Mouse (Mus musculus) left cerebral cortex, adult 2 months (tissue): ENCODE measurements around the gene Ttll11. TPM values are rescaled to one million over a fixed set of nuclear protein-coding genes. Genes with fewer than 3 reads are reported as not detected.

ENCODE experiments used
- DNase-seq, 2 experiments: peaks; one replicate each; pipeline ENCODE4 v3.0.0; 2021 to 2022; ENCODE audit warnings: low spot score in 2 of 2, mixed read lengths in 1 of 2; ENCODE audit errors: extremely low spot score in 1 of 2
- H3K27ac ChIP-seq: fragments of 200-600 bp; 2 replicates; pipeline ENCODE4 v1.8.1; 2022
- H3K4me3 ChIP-seq: fragments of 200-600 bp; 2 replicates; pipeline ENCODE4 v1.8.1; 2022
- CTCF ChIP-seq: fragments of 200-600 bp; IDR thresholded peaks from 2 replicates; pipeline ENCODE4 v1.8.1; 2022; ENCODE audit warnings: antibody characterized with exemption, mild to moderate bottlenecking, moderate library complexity
- intact Hi-C: fragments of 180-260 bp; cut with DNase I; formaldehyde crosslinking; loops from one replicate; pipeline ENCODE4 v1.15.1; 2025
- total RNA-seq, 2 experiments: library from RNA; stranded (reverse); gene quantifications; 2 replicates each; pipeline ENCODE4 v1.2.3; 2021

The Ttll11 gene
- total RNA-seq, 2 experiments from 2014 or later = 40.2 to 42.2 TPM

- TF ChIP-seq CTCF = no peak
- Histone ChIP-seq H3K27ac (no peak overlapping the region), H3K4me3 (no peak overlapping the region)
- no peak for DNase-seq
- intact Hi-C loops = no loop called here
Measured at GRCm38 (mm10) chr2:35843896-35844690, 135.6 kb downstream of the Ttll11 start.

DNA sequence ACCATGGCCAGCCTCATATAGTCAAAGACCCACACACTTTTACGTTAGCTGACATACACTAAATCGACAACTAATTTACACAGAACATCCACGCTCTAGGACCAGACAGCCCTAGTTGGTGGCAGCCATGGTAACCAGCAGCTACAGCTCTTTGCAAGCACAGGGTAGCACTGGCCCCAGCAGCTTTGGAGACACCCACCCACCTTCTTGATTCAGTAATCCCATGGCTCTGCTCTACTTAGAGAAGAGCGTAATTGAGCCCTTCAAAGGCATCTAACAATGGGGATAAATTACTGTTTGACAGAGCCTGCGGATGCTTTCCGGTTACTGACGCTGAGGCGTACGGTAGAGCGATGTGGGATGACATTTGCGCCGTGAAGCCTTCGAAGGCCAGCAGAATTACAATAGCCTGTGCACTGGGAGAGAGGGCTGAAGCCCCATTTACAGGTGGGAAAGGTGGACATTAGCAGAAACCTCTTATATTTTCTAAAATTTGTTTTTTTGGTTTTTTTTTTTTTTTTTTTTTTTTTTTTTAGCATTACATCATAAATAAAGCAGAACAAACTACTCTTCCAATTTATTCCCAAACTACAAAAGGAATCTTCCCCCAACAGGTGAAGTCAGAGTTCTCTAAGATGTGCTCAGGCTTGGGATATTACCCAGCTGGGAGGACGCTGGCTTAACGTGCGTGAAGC, 136.8 kb downstream of the Ttll11 start:
- H3K27ac ChIP-seq = peak overlapping the region; percentile 28; the same call in 1 of the 2 replicates
- no peak overlapping the region for H3K4me3 ChIP-seq
- no peak for TF ChIP-seq CTCF
- intact Hi-C loops = no loop called here
- DNase-seq = peak; percentile 32 to 37

DNA sequence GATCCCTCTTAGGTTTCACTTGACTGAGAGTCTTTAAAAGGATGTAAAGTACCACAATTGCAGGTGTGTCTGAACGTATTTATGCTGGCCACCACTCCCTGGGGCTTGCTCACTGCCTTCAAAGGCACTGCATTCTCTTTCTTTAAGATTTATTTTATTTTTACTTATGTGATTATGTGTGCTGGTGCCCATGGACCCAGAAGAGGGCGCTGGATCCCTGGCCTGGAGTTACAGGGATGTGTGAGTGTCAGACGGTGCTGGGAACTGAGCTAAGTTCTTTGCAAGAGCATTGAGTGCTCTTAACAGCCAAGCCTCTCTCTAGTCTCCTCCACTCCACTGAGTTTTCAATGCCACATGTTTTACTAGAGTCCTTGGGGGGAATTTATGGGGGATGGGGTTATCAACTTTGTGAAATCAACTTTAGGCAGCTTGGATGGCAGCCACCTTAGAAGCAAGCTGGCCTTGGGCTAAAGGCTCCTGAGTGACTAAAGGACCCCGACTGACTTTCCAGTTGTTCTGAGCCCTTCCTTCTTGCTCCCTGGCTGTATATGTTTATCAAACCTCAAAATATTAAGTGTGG, 137.8 kb downstream of the Ttll11 start:
- H3K4me3 ChIP-seq = no peak overlapping the region
- intact Hi-C loops = no loop called here
- TF ChIP-seq CTCF = no peak; the same call in 1 of the 2 replicates
- DNase-seq = no peak
- H3K27ac ChIP-seq = no peak overlapping the region

DNA sequence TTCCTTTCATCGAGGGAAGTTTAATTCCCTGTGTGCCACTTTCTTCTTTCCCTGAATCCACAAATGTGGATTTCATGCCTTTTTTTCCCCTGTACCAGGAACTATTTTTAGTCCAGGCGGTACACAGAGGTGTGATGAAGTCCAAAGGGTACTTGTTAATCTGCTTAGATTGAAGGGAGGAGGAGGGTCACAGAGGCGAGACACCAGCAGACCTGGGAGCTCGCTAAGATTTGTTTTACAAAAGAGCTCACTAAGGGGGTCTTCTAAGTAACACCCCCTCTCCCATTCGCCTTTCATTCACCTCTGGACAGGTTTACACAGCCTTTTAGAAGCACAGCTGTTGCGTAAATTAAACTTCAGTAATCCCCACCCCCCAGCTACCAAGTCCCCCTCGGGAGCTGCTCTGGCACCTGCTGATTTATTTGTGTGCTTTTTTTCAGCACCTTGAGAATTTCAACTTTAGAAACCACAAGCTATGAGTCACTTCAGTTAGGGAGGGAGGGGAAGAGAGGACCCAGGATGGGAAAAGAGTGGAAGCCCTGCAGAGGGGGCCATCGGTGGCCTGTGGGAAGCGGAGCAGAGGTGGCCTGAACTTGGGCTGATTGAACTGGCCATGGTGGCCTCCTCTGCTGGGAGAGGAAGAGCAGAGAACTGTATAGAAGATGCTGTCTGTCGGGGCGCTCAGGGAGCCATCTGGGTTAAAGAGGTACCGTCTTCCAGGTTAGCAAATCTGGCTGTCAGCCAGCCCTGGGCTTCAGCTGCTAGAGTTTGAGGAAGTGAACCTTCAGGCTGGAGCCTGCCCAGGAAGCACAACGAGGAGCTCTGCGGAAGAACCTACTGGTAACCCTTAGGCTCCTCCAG, 138.5 kb downstream of the Ttll11 start:
- Histone ChIP-seq H3K4me3 (no peak overlapping the region), H3K27ac (no peak overlapping the region)
- no peak for DNase-seq
- intact Hi-C loops = no loop called here
- TF ChIP-seq CTCF = no peak

DNA sequence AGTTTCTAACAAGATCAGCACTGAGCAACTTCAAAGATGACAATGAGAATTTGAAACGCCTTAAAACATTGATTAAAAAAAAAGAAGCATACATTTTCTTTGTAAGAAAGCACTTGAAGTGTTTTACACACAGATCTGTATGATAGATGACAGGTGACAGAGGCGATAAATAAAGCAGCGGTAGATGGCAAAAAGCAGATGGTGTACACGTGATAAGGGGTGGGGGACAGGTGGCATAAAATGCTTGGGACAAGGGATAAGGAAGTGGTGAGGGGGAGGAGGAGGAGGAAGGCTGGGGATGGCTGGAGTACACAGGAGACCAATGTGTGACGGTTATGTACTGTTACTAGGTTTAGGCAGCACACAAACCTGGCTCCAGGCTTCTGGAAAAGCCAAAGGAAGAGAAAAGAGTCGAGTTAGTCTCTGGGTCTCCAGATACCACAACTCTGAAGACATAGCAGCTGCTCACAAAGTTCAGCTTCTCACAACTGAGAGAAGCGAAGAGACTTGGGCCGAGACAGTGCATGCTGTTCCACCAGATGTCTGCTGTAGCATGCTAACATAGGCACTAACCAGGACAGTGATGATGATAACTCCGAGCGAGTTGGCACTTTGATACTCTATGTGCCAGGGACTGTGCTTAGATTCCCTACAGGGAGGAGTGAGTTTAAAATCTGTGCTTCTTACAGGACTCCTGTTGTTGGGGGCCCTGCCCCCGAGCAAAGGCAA, 140.8 kb downstream of the Ttll11 start:
- intact Hi-C loops = no loop called here
- Histone ChIP-seq H3K27ac (no peak overlapping the region), H3K4me3 (no peak overlapping the region)
- no peak for TF ChIP-seq CTCF
- DNase-seq = no peak

GRCm38 (mm10) chr2:35834198-35834913, 145.4 kb downstream of the Ttll11 start:
- DNase-seq = no peak
- intact Hi-C loops = no loop called here
- no peak for TF ChIP-seq CTCF
- Histone ChIP-seq H3K27ac (no peak overlapping the region), H3K4me3 (no peak overlapping the region)

GRCm38 (mm10) chr2:35833546-35833945, 146.2 kb downstream of the Ttll11 start:
- intact Hi-C loops = no loop called here
- no peak for TF ChIP-seq CTCF
- no peak overlapping the region for H3K4me3 ChIP-seq
- DNase-seq = no peak
- no peak overlapping the region for H3K27ac ChIP-seq

DNA sequence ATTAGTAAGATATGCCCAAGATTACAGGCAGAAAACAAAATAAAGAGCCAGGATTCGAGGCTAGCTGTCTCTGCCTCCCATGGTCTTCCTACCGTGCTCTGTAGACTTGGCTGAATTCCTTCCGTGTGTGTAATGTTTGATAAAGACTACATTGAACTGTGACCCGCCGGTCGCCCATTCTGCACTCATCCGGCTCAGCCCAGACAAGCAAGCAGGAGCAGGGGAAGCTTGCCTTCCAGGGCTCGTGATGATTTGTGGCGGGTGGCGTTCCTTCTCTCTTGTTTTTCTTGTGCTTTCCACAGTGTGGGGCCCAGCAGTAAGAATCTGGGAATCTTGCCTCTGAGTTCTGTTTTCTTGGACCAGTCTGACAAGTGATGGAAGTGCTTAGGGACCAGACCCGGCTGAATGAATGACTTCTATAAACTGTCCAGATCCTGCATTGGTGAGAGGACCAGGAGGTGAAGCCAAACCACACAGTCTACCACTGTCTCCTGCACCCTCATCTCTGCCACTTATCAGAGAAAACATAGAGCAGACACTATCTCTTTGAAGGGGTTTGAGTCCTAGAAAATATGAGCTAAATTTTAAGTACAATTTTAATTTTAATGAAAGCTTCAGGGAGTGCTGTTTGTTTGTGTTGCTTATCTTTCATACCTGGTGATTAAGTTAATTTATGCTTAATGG, 146.8 kb downstream of the Ttll11 start:
- no peak overlapping the region for H3K4me3 ChIP-seq
- DNase-seq = no peak
- no peak for TF ChIP-seq CTCF
- no peak overlapping the region for H3K27ac ChIP-seq
- intact Hi-C loops = no loop called here

- Histone ChIP-seq H3K4me3 (no peak overlapping the region), H3K27ac (no peak overlapping the region)
- intact Hi-C loops = no loop called here
- TF ChIP-seq CTCF = no peak
- DNase-seq = no peak
Measured at GRCm38 (mm10) chr2:35831904-35832581, 147.7 kb downstream of the Ttll11 start.
